Mouse (Mus musculus) gastrocnemius, adult 18-20 months (tissue): ENCODE results near the gene Tpk1. TPM values are rescaled to one million over a fixed set of nuclear protein-coding genes. Genes with fewer than 3 reads are reported as not detected.

Experiments
- DNase-seq: peaks from one replicate; pipeline ENCODE4 v3.0.0; 2021; ENCODE audit warnings: low spot score
- total RNA-seq, 2 experiments: library from RNA; stranded (reverse); gene quantifications; 2 replicates each; pipeline ENCODE4 v1.2.3; 2021

Gene Tpk1
- total RNA-seq, 2 experiments from 2014 or later = 0.64 to 0.81 TPM

GRCm38 (mm10) chr6:43449498-43449897 lies 216.6 kb downstream of the Tpk1 start:
- DNase-seq = no peak

- no peak for DNase-seq
Measured at GRCm38 (mm10) chr6:43445856-43446255, 220.2 kb downstream of the Tpk1 start.

GRCm38 (mm10) chr6:43442191-43442590 lies 223.9 kb downstream of the Tpk1 start:
- DNase-seq = no peak

GRCm38 (mm10) chr6:43435987-43436541 lies 230.0 kb downstream of the Tpk1 start:
- no peak for DNase-seq

- no peak for DNase-seq
Measured at GRCm38 (mm10) chr6:43434365-43434764, 231.7 kb downstream of the Tpk1 start.

- DNase-seq = no peak
Measured at GRCm38 (mm10) chr6:43424978-43425377, 241.1 kb downstream of the Tpk1 start.

GRCm38 (mm10) chr6:43420358-43420979 lies 245.6 kb downstream of the Tpk1 start:
- DNase-seq = no peak

- DNase-seq = no peak
Measured at GRCm38 (mm10) chr6:43408949-43409348, 257.1 kb downstream of the Tpk1 start.

GRCm38 (mm10) chr6:43403076-43403475 lies 263.0 kb downstream of the Tpk1 start:
- DNase-seq = no peak

GRCm38 (mm10) chr6:43402219-43402997 lies 263.7 kb downstream of the Tpk1 start:
- DNase-seq = no peak

GRCm38 (mm10) chr6:43396426-43396825 lies 269.7 kb downstream of the Tpk1 start:
- no peak for DNase-seq

- DNase-seq = no peak
Measured at GRCm38 (mm10) chr6:43395538-43395937, 270.5 kb downstream of the Tpk1 start.

GRCm38 (mm10) chr6:43391358-43391757 lies 274.7 kb downstream of the Tpk1 start:
- DNase-seq = no peak

GRCm38 (mm10) chr6:43387273-43387672 lies 278.8 kb downstream of the Tpk1 start:
- DNase-seq = no peak

GRCm38 (mm10) chr6:43384841-43385240 lies 281.2 kb downstream of the Tpk1 start:
- no peak for DNase-seq

- no peak for DNase-seq
Measured at GRCm38 (mm10) chr6:43384304-43384703, 281.8 kb downstream of the Tpk1 start.

GRCm38 (mm10) chr6:43382750-43383149 lies 283.3 kb downstream of the Tpk1 start:
- DNase-seq = no peak

- DNase-seq = no peak
Measured at GRCm38 (mm10) chr6:43382284-43382683, 283.8 kb downstream of the Tpk1 start.

GRCm38 (mm10) chr6:43373206-43373605 lies 292.9 kb downstream of the Tpk1 start:
- DNase-seq = no peak

- DNase-seq = no peak
Measured at GRCm38 (mm10) chr6:43367434-43367945, 298.6 kb downstream of the Tpk1 start.

GRCm38 (mm10) chr6:43366952-43367351 lies 299.1 kb downstream of the Tpk1 start:
- no peak for DNase-seq

- no peak for DNase-seq
Measured at GRCm38 (mm10) chr6:43363917-43364316, 302.2 kb downstream of the Tpk1 start.
